Mouse (Mus musculus) intestine, embryonic 15.5 days (tissue): ENCODE measurements at regions not wholly inside any gene's neighbourhood (a gene's known extent, or its start where the extent isn't known, plus 50 kb on each side); places are given as distances from the start of the nearest gene placed in this dataset.

Experiments
- ATAC-seq: fragments of 200-750 bp; cut with Nextera tagmentation; 2 replicates; pipeline ENCODE4 v1.8.0; 2017; ENCODE audit warnings: moderate TSS enrichment, moderate library complexity
- H3K27ac ChIP-seq: fragments of 300-500 bp; sonication (generic); 2 replicates; pipeline ENCODE4 v1.5.1; 2015; ENCODE audit warnings: mild to moderate bottlenecking, inconsistent platforms
- H3K27me3 ChIP-seq: fragments of 300-500 bp; sonication (generic); replicated peaks from 2 replicates; pipeline ENCODE4 v1.6.1; 2015; ENCODE audit warnings: inconsistent platforms
- H3K36me3 ChIP-seq: fragments of 300-500 bp; sonication (generic); 2 replicates; pipeline ENCODE4 v1.6.1; 2015; ENCODE audit warnings: inconsistent platforms
- H3K4me1 ChIP-seq: fragments of 300-500 bp; sonication (generic); replicated peaks from 2 replicates; pipeline ENCODE4 v1.6.1; 2015; ENCODE audit warnings: inconsistent platforms
- H3K4me2 ChIP-seq: fragments of 300-500 bp; sonication (generic); replicated peaks from 2 replicates; pipeline ENCODE4 v1.6.1; 2015; ENCODE audit warnings: mild to moderate bottlenecking, inconsistent platforms
- H3K4me3 ChIP-seq: fragments of 300-500 bp; sonication (generic); replicated peaks from 2 replicates; pipeline ENCODE4 v1.5.1; 2015; ENCODE audit warnings: inconsistent platforms
- H3K9ac ChIP-seq: fragments of 300-500 bp; sonication (generic); 2 replicates; pipeline ENCODE4 v1.6.1; 2015; ENCODE audit warnings: inconsistent platforms
- H3K9me3 ChIP-seq: fragments of 300-500 bp; sonication (generic); 2 replicates; pipeline ENCODE4 v1.6.1; 2016; ENCODE audit warnings: inconsistent platforms
- WGBS: fragments of 180-500 bp; shearing (Covaris S2); methylation state at CpG from one replicate; pipeline ENCODE4 v1.1.7; 2015; 5-methylcytosine and 5-hydroxymethylcytosine counted together

DNA sequence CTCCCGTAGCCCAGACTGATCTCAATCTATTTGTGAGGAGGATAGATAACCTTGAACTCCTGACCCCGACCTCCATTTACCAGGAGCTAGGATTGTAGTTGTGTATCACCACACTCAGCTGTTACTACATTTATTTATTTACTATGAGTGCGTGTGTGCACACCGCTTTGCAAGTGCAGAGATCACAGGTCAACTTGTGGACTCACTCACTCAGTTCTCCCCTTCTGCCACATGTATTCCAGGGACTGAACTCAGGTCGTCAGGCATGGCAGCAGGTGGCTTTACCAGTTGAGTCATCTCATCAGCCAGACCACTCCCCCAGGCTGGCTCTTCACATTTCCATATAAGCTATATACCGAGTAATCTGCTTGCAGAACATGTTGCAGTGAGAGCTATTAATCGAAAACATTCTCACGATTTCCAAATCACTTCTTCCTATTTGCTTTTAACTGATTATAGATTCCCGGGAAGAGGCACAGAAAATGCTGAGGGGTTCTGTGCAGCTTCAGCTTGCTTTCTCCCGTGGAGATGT lies 104.4 kb upstream of the Lrig1 start:
- Histone ChIP-seq H3K27me3 (no peaks in the 10 kb centered on the region), H3K4me3 (no peak overlapping the region), H3K9ac (no peak overlapping the region), H3K36me3 (no peaks in the 10 kb centered on the region), H3K4me2 (no peak overlapping the region), H3K4me1 (0 out of 2 replicates have a peak, but pooled peaks cover 2% of the 10 kb centered on the region), H3K9me3 (no peaks in the 10 kb centered on the region), H3K27ac (no peak overlapping the region)
- no peak for ATAC-seq
- 63% methylated on average over 10 of the region's 10 CpGs for WGBS

GRCm38 (mm10) chr6:94801039-94801438 lies 101.1 kb upstream of the Lrig1 start:
- Histone ChIP-seq H3K4me2 (peak overlapping the region; percentile 37), H3K36me3 (no peaks in the 10 kb centered on the region), H3K27ac (peak overlapping the region; percentile 44; the same call in 1 of the 2 replicates), H3K27me3 (no peaks in the 10 kb centered on the region), H3K9ac (no peak overlapping the region), H3K9me3 (no peaks in the 10 kb centered on the region), H3K4me1 (0 out of 2 replicates have a peak, but pooled peaks cover 2% of the 10 kb centered on the region), H3K4me3 (no peak overlapping the region)
- WGBS: 32% methylated on average over 12 of the region's 12 CpGs
- no peak for ATAC-seq

DNA sequence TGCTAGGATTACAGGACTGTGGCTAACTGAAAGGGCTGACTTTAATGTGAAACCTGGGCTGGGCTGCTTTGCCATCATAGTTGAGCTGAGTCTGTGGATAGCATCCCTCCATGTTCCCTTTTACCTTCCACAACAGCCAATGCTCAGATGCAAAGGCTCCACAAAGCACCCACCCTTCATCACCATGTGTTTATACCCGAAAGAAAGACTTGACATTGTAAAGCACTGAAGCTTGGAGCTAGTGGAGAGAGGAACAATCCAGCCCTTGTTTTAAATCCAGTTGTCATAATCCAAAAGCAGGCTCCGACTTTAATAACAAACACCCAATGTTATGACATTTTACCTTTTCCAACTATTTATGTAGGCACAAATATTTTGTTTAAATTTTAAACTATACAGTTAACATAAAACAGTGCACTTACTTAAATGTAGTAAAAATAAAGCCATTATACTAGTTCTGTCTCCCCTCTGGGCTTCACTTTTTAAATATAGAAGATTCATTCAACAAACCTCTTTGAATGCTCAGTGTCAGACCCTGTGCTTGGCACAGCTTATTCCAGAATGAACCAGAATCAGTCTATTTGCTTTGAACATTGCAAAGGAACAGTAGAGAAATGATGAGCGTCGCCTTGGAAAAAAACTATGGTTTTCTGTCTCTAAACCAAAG lies 98.7 kb upstream of the Lrig1 start:
- Histone ChIP-seq H3K36me3 (no peaks in the 10 kb centered on the region), H3K27ac (no peak overlapping the region), H3K9ac (no peak overlapping the region), H3K9me3 (no peaks in the 10 kb centered on the region), H3K4me3 (no peak overlapping the region), H3K4me2 (no peak overlapping the region), H3K4me1 (no peaks in the 10 kb centered on the region), H3K27me3 (no peaks in the 10 kb centered on the region)
- 0 out of 2 replicates have a peak, but pooled peaks have one; percentile 58 for ATAC-seq
- whole genome bisulfite sequencing: 53% methylated on average over 4 of the region's 4 CpGs

DNA sequence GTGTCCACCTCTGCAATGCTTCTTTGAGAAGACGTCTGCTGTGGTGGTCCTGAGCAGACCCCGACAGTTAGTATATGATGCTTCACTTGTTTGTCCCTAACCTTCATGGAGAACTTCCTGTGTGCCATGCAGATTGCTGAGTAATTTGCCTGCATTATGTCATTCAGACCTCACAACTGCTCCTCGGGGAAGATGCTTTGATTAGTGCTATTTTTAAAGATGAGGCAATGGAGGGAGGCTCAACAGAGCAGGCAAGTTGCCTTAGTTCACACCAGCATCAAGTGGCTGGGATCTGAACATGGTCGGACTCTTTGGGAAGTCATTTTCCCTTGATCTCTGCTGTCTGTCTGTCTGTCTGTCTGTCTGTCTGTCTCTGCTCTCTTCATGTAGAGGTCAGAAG lies 95.5 kb upstream of the Lrig1 start:
- Histone ChIP-seq H3K9me3 (no peaks in the 10 kb centered on the region), H3K4me1 (no peaks in the 10 kb centered on the region), H3K27me3 (no peaks in the 10 kb centered on the region), H3K36me3 (no peaks in the 10 kb centered on the region), H3K4me3 (no peak overlapping the region), H3K27ac (no peak overlapping the region), H3K9ac (no peak overlapping the region), H3K4me2 (no peak overlapping the region)
- no peak for ATAC-seq
- 69% methylated on average over 4 of the region's 4 CpGs for WGBS

- H3K4me1 ChIP-seq: no peaks in the 10 kb centered on the region
- no peaks in the 10 kb centered on the region for H3K27me3 ChIP-seq
- no peaks in the 10 kb centered on the region for H3K9me3 ChIP-seq
- no peak overlapping the region for H3K4me3 ChIP-seq
- WGBS: 74% methylated on average over 6 of the region's 6 CpGs
- H3K9ac ChIP-seq: no peak overlapping the region
- H3K36me3 ChIP-seq: no peaks in the 10 kb centered on the region
- no peak overlapping the region for H3K27ac ChIP-seq
- ATAC-seq: no peak
- H3K4me2 ChIP-seq: no peak overlapping the region
Observed at GRCm38 (mm10) chr6:94793555-94793954, 93.6 kb upstream of the Lrig1 start.

DNA sequence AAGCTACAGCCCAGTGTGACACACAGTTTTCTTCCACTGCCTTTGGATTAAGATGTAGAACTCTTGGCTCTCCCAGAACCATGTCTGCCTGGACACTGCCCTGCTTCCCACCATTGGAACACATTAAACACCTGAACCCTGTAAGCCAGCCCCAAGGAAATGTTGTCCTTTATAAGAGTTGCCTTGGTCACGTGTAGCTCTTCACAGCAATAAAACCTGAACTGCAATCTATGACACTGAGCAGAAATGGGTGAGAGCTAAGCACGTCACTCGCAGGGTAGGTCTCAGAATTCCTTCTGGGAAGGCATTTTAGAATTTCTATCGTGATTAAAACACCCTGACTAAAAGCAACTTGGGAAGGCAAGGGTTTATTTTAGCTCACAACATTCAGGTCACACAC lies 92.4 kb upstream of the Lrig1 start:
- Histone ChIP-seq H3K9me3 (no peaks in the 10 kb centered on the region), H3K9ac (no peak overlapping the region), H3K27ac (no peak overlapping the region), H3K27me3 (no peaks in the 10 kb centered on the region), H3K4me3 (no peak overlapping the region), H3K36me3 (no peaks in the 10 kb centered on the region), H3K4me2 (no peak overlapping the region), H3K4me1 (no peaks in the 10 kb centered on the region)
- WGBS: 48% methylated on average over 4 of the region's 4 CpGs
- ATAC-seq: peak; percentile 77

DNA sequence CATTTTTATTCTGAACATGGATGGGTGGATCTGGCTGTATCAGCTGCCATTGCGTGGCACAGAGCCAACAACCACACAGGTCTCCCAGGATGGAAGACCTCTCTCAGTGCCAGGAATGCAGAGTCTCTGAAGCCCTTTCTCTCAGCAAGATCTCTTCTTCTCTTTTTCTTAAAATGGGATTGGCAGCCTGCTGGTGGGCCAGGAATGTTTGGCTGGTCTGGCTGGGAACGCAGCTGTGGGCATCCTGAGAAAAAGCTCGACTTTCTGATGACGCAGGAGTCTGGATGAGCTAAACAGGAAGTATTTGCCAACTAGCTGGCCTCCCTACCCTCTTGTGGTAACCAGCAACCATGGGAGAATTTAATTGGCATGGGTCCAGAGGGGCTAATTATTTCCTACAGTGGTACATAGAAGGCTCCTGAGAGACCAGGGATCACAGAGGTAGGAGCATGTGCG lies 89.4 kb upstream of the Lrig1 start:
- 56% methylated on average over 5 of the region's 5 CpGs for WGBS
- H3K4me3 ChIP-seq: no peak overlapping the region
- no peaks in the 10 kb centered on the region for H3K4me1 ChIP-seq
- ATAC-seq: no peak
- no peaks in the 10 kb centered on the region for H3K9me3 ChIP-seq
- H3K36me3 ChIP-seq: no peaks in the 10 kb centered on the region
- no peaks in the 10 kb centered on the region for H3K27me3 ChIP-seq
- no peak overlapping the region for H3K27ac ChIP-seq
- no peak overlapping the region for H3K4me2 ChIP-seq
- no peak overlapping the region for H3K9ac ChIP-seq

GRCm38 (mm10) chr6:94783471-94783870 lies 83.5 kb upstream of the Lrig1 start:
- Histone ChIP-seq H3K9me3 (no peaks in the 10 kb centered on the region), H3K27ac (no peak overlapping the region), H3K4me3 (no peak overlapping the region), H3K36me3 (no peaks in the 10 kb centered on the region), H3K9ac (no peak overlapping the region), H3K4me2 (no peak overlapping the region), H3K4me1 (no peaks in the 10 kb centered on the region), H3K27me3 (no peaks in the 10 kb centered on the region)
- no peak for ATAC-seq
- 75% methylated on average over 1 of the region's 1 CpGs for WGBS

DNA sequence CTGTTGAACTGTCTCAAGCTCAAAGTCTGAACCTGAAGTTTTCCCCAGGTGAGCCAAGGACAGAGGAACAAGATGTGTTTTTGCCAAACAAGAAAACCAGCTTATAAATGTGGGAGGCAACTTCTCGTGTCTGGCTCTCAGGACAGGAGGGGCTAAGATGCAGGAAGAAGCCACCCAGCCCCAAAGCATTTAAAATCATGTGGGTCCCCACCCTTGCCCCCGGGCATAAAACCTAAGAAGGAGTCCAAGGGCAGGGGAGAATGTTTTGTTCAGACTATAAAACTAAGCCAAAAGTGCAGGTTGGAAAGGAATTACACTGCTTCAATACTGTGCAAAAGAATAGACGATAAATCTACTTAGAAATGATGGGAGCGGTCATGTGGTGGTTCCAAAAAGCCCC lies 80.7 kb upstream of the Lrig1 start:
- WGBS: 69% methylated on average over 4 of the region's 4 CpGs
- H3K27me3 ChIP-seq: no peaks in the 10 kb centered on the region
- no peaks in the 10 kb centered on the region for H3K4me1 ChIP-seq
- H3K9me3 ChIP-seq: no peaks in the 10 kb centered on the region
- no peak overlapping the region for H3K27ac ChIP-seq
- no peak overlapping the region for H3K4me2 ChIP-seq
- no peak overlapping the region for H3K4me3 ChIP-seq
- no peak overlapping the region for H3K9ac ChIP-seq
- no peak for ATAC-seq
- H3K36me3 ChIP-seq: no peaks in the 10 kb centered on the region

- H3K9ac ChIP-seq: no peak overlapping the region
- no peaks in the 10 kb centered on the region for H3K4me1 ChIP-seq
- H3K4me2 ChIP-seq: no peak overlapping the region
- H3K4me3 ChIP-seq: no peak overlapping the region
- H3K27ac ChIP-seq: no peak overlapping the region
- WGBS: 56% methylated on average over 7 of the region's 7 CpGs
- H3K27me3 ChIP-seq: no peaks in the 10 kb centered on the region
- H3K36me3 ChIP-seq: no peaks in the 10 kb centered on the region
- ATAC-seq: no peak
- no peaks in the 10 kb centered on the region for H3K9me3 ChIP-seq
Observed at GRCm38 (mm10) chr6:94779854-94780253, 79.9 kb upstream of the Lrig1 start.

GRCm38 (mm10) chr6:94779213-94779612 lies 79.3 kb upstream of the Lrig1 start:
- Histone ChIP-seq H3K4me1 (peaks cover 4% of the 10 kb centered on the region; the same call in 1 of the 2 replicates), H3K9me3 (no peaks in the 10 kb centered on the region), H3K9ac (no peak overlapping the region), H3K27ac (no peak overlapping the region), H3K4me3 (no peak overlapping the region), H3K27me3 (no peaks in the 10 kb centered on the region), H3K36me3 (no peaks in the 10 kb centered on the region), H3K4me2 (no peak overlapping the region)
- WGBS: 64% methylated on average over 7 of the region's 7 CpGs
- ATAC-seq: no peak

GRCm38 (mm10) chr6:94778797-94779196 lies 78.8 kb upstream of the Lrig1 start:
- peaks cover 8% of the 10 kb centered on the region; the same call in 1 of the 2 replicates for H3K4me1 ChIP-seq
- no peak overlapping the region for H3K4me3 ChIP-seq
- no peaks in the 10 kb centered on the region for H3K27me3 ChIP-seq
- H3K27ac ChIP-seq: no peak overlapping the region
- ATAC-seq: no peak
- no peaks in the 10 kb centered on the region for H3K9me3 ChIP-seq
- WGBS: 44% methylated on average over 1 of the region's 1 CpGs
- no peak overlapping the region for H3K9ac ChIP-seq
- H3K4me2 ChIP-seq: no peak overlapping the region
- no peaks in the 10 kb centered on the region for H3K36me3 ChIP-seq

- 59% methylated on average over 4 of the region's 4 CpGs for WGBS
- H3K4me3 ChIP-seq: no peak overlapping the region
- ATAC-seq: no peak
- no peak overlapping the region for H3K9ac ChIP-seq
- no peak overlapping the region for H3K27ac ChIP-seq
- H3K9me3 ChIP-seq: no peaks in the 10 kb centered on the region
- H3K4me1 ChIP-seq: peaks cover 12% of the 10 kb centered on the region; the same call in 1 of the 2 replicates
- no peaks in the 10 kb centered on the region for H3K27me3 ChIP-seq
- H3K4me2 ChIP-seq: no peak overlapping the region
- no peaks in the 10 kb centered on the region for H3K36me3 ChIP-seq
Observed at GRCm38 (mm10) chr6:94776585-94776984, 76.6 kb upstream of the Lrig1 start.
